8 mouse cellular contexts compared by ENCODE assay signal in genomic region chr10:85388751-85389115, GRCm38 (mm10). TPM values are rescaled to one million over a fixed set of nuclear protein-coding genes. Genes with fewer than 3 reads are reported as not detected.
A peak's percentile ranks its signal among the peaks of the same experiment; 100 is the strongest.
DNase-seq lines count a peak whose midpoint lies in the region; ATAC-seq lines count a peak whose summit lies in the region.

No protein-coding gene starts in this region.

- peak overlapping the region; percentile 74; the same call in 1 of the 2 replicates for H3K9ac ChIP-seq in embryonic facial prominence, embryonic 12.5 days
- peak overlapping the region; percentile 85 for H3K9ac ChIP-seq in hindbrain, embryonic 13.5 days
- H3K9ac ChIP-seq in liver, embryonic 13.5 days: no peak overlapping the region
- H3K9ac ChIP-seq in neural tube, embryonic 14.5 days (replicated peaks; ENCODE audit: low read depth, low read length): peak overlapping the region; percentile 74; the same call in 1 of the 2 replicates

- peak; percentile 10 to 20 for DNase-seq in left cerebral cortex, postnatal 14 days (ENCODE audit: low spot score in 2 of 2)
- DNase-seq in left cerebral cortex, postnatal 36 days (ENCODE audit: low spot score in 2 of 2): no peak
- peak; percentile 14 to 33 for DNase-seq in adrenal gland, adult 18-20 months (ENCODE audit: low spot score in 2 of 2)
- no peak for DNase-seq in liver, embryonic 13.5 days
- no peak for DNase-seq in B cell, adult 2 months

- peak overlapping the region; percentile 62 for H3K4me3 ChIP-seq in embryonic facial prominence, embryonic 12.5 days
- H3K4me3 ChIP-seq in hindbrain, embryonic 13.5 days: peak overlapping the region; percentile 73
- H3K4me3 ChIP-seq in liver, embryonic 13.5 days (replicated peaks): no peak overlapping the region
- H3K4me3 ChIP-seq in neural tube, embryonic 14.5 days (ENCODE audit: low read depth, low read length): peak overlapping the region; percentile 69

- peaks cover 10% of the 10 kb centered on the region; the same call in 1 of the 2 replicates for H3K27me3 ChIP-seq in embryonic facial prominence, embryonic 12.5 days
- 0 out of 2 replicates have a peak, but pooled peaks cover 3% of the 10 kb centered on the region for H3K27me3 ChIP-seq in hindbrain, embryonic 13.5 days
- H3K27me3 ChIP-seq in liver, embryonic 13.5 days: peaks cover 43% of the 10 kb centered on the region
- H3K27me3 ChIP-seq in neural tube, embryonic 14.5 days (ENCODE audit: control insufficient read depth, insufficient read depth, low read length): peaks cover 3% of the 10 kb centered on the region; the same call in 1 of the 2 replicates

- no peaks in the 10 kb centered on the region for H3K9me3 ChIP-seq in embryonic facial prominence, embryonic 12.5 days
- no peaks in the 10 kb centered on the region for H3K9me3 ChIP-seq in hindbrain, embryonic 13.5 days
- H3K9me3 ChIP-seq in liver, embryonic 13.5 days (replicated peaks): no peaks in the 10 kb centered on the region
- H3K9me3 ChIP-seq in neural tube, embryonic 14.5 days (ENCODE audit: control insufficient read depth, low read length): no peaks in the 10 kb centered on the region

- ATAC-seq in embryonic facial prominence, embryonic 12.5 days (ENCODE audit: insufficient number of reproducible peaks, insufficient read depth, low FRiP score, low TSS enrichment): 0 out of 2 replicates have a peak, but pooled peaks have one; percentile 23
- ATAC-seq in hindbrain, embryonic 13.5 days (ENCODE audit: low FRiP score): no peak
- no peak for ATAC-seq in liver, embryonic 13.5 days (ENCODE audit: low read depth)
- no peak; the same call in 1 of the 2 replicates for ATAC-seq in neural tube, embryonic 14.5 days (ENCODE audit: low read depth)

- H3K4me2 ChIP-seq in embryonic facial prominence, embryonic 12.5 days (replicated peaks): peak overlapping the region; percentile 92
- H3K4me2 ChIP-seq in hindbrain, embryonic 13.5 days: peak overlapping the region; percentile 98
- peak overlapping the region; percentile 70; the same call in 1 of the 2 replicates for H3K4me2 ChIP-seq in liver, embryonic 13.5 days
- H3K4me2 ChIP-seq in neural tube, embryonic 14.5 days (ENCODE audit: low read depth, low read length): peak overlapping the region; percentile 95

- WGBS in embryonic facial prominence, embryonic 12.5 days: under 1% methylated on average over 9 of the region's 9 CpGs
- under 1% methylated on average over 9 of the region's 9 CpGs for WGBS in hindbrain, embryonic 13.5 days
- WGBS in liver, embryonic 13.5 days (ENCODE audit: insufficient replicate concordance): 2% methylated on average over 9 of the region's 9 CpGs
- WGBS in neural tube, embryonic 14.5 days: under 1% methylated on average over 9 of the region's 9 CpGs

- H3K27ac ChIP-seq in embryonic facial prominence, embryonic 12.5 days: no peak overlapping the region
- no peak overlapping the region for H3K27ac ChIP-seq in hindbrain, embryonic 13.5 days
- no peak overlapping the region for H3K27ac ChIP-seq in liver, embryonic 13.5 days
- H3K27ac ChIP-seq in neural tube, embryonic 14.5 days (ENCODE audit: low read depth, low read length): no peak overlapping the region

- no peaks in the 10 kb centered on the region for H3K36me3 ChIP-seq in embryonic facial prominence, embryonic 12.5 days
- H3K36me3 ChIP-seq in hindbrain, embryonic 13.5 days: no peaks in the 10 kb centered on the region
- H3K36me3 ChIP-seq in liver, embryonic 13.5 days: no peaks in the 10 kb centered on the region
- no peaks in the 10 kb centered on the region for H3K36me3 ChIP-seq in neural tube, embryonic 14.5 days (ENCODE audit: control insufficient read depth, insufficient read depth, low read length)

- intact Hi-C loops in left cerebral cortex, postnatal 14 days (cut with DNase I): loop anchor here (5.0 kb wide), 1 partner anchor 166 kb away; no protein-coding TSS in a partner anchor
- intact Hi-C loops in left cerebral cortex, postnatal 36 days (cut with DNase I): loop anchor here (5.0 to 10.0 kb wide), 2 partner anchors 166 to 236 kb away; no protein-coding TSS in a partner anchor

- H3K4me1 ChIP-seq in embryonic facial prominence, embryonic 12.5 days: peaks cover 21% of the 10 kb centered on the region
- H3K4me1 ChIP-seq in hindbrain, embryonic 13.5 days (replicated peaks): peaks cover 56% of the 10 kb centered on the region
- peaks cover 14% of the 10 kb centered on the region; the same call in 1 of the 2 replicates for H3K4me1 ChIP-seq in liver, embryonic 13.5 days (replicated peaks)
- 0 out of 2 replicates have a peak, but pooled peaks cover 4% of the 10 kb centered on the region for H3K4me1 ChIP-seq in neural tube, embryonic 14.5 days (ENCODE audit: control insufficient read depth, insufficient read depth, low read length)

RNA-seq across cellular contexts. Expression of gene Btbd11, which starts 2.1 kb away (rescaled TPM):
- total RNA-seq in left cerebral cortex, postnatal 14 days (2021): 10 to 100 TPM; 28.5 to 29.7 TPM
- 10 to 100 TPM; 27.5 to 31.5 TPM for total RNA-seq in left cerebral cortex, postnatal 36 days (2021)
- total RNA-seq in adrenal gland, adult 18-20 months (2021): 1 to 10 TPM; 5.3 to 6.0 TPM
- 10.1 and 10.5 TPM in 2 replicates for polyA plus RNA-seq in embryonic facial prominence, embryonic 12.5 days (2016; fragmentation: Nextera tagmentation; extraction: Ambion mirVana)
- 14.5 and 15.7 TPM in 2 replicates for polyA plus RNA-seq in hindbrain, embryonic 13.5 days (2015; fragmentation: Nextera tagmentation; extraction: Ambion mirVana)
- 0.20 and 0.23 TPM in 2 replicates for polyA plus RNA-seq in liver, embryonic 13.5 days (2015; fragmentation: Nextera tagmentation; extraction: Ambion mirVana)
- 27.9 and 32.1 TPM in 2 replicates for polyA plus RNA-seq in neural tube, embryonic 14.5 days (2014; fragmentation: Nextera tagmentation; extraction: Ambion mirVana)

Comparison
In these comparisons a context has a peak if more than half of its experiments do, and no peak if none do; other contexts are left out.
1. DNase-seq: peak in left cerebral cortex, postnatal 14 days (2 of 2) and adrenal gland, adult 18-20 months (2 of 2); none in left cerebral cortex, postnatal 36 days (0 of 2), liver, embryonic 13.5 days (single experiment) and B cell, adult 2 months (0 of 2).
2. Peak in every context shown above with its lines, with median percentiles within 50 percentile points of each other: H3K4me2 ChIP-seq.